Mouse (Mus musculus) c-Kit-positive CD71-negative TER-119-negative erythroid progenitor cells, embryonic 14.5 days (primary cell): ENCODE measurements around the gene Rarb.
"Not testable (repeated sequence)": the region's sequence is repeated elsewhere in the genome, so short reads cannot be mapped to it uniquely, and the experiment has no call there.

Source experiments
- DNase-seq: peaks from one replicate; pipeline ENCODE4 v3.0.0-alpha.2; 2013; ENCODE audit warnings: low read depth

The Rarb gene

DNA sequence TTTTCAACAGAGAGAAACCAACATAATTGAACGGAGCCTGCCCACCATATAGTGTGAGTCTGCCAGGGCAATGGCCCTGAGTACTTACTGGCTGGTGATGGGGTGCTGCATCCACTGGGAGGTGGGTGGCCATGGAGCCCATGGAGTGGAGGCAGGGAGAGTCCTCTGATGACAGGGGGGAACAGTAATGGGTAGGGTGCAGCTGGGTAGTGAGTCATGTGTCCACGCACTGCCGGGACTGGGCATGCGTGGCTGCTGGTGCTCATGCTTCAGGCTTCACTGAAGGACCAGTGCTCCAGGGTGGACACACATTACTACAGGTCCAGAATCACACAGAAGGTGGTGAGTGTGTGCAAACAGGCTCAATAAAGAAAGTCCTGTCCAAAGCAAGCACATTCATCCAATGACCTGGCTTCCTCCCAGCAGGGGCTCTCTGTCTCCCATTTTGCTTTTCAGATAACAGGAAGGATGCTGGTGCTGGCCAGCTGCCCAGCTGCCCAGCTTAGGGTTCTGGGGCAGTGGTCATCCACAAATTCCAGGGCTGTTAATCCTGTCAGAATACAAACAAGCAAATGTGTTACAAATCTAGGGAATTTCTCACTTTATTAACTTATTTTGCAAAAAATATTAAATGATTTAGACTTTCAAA lies at the start of gene Rarb:
Gene Rarb (minus strand): TSS at position 555 of the 649 bp plus-strand sequence.
- no peak for DNase-seq

DNA sequence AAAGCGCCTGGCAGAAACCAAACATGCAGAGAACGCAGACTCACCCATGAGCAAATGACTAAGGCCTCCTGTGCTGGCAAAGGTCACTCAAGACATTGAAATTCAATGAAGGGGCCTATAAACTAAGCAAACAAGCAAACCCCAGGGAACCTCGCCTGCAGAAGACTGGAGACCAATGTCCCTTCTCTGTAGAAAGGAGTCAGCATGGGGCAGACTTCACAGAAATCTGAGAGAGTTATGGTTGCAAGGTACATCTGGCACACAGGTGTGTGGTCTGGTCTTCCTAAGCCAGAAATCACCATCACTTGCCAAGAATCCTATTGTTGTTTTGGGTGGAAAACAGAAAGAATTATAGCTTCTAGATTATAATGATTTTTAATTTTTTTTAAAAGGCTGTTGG lies 23.1 kb upstream of the Rarb start:
- no peak for DNase-seq

DNA sequence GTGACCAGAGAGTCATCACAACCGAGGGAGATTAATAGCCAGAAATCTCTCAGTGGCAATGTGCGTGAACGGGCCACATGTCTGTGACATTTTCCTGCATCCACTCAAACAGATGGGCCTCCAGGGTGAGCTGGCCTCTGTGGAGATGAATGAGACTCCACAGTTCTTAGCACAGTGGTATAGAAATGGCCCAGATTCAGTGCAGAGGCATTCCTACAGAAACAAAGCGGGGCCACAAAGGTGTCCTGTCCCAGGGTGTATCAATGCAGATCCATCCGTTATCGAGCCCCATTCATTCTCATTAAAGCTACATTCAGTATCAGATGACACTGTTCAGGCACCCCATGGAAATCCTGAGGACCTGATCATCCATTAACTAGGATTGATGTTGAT lies 22.6 kb upstream of the Rarb start:
- no peak for DNase-seq

DNA sequence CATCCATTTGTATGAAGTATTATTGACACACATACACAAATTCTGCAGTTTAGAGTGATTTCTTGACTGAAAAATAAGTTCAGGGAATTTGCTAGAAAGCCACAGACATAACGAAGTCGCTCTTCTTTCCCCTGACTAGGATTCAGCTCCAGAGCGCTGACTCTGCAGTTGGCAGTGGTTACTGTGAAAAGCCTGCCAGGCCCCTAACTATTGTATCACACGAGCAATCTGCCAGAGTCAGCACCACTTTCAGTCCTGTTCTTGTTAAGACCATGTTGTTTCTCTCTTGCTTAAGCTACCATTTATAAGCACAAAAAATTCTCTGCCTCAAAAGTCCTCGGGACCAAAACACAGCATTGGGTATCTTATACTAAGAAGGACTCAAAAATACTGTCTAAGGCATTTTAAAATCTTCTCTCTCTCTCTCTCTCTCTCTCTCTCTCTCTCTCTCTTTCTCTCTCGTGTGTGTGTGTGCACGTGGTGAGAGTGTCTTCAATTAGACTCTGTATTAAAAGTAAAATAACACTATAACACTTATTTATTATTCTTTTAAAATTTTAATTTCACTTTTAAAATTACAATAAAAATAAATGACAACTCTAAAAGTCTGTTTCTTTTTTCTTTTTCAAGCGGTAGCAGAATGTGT lies 22.1 kb upstream of the Rarb start:
- no peak for DNase-seq

DNA sequence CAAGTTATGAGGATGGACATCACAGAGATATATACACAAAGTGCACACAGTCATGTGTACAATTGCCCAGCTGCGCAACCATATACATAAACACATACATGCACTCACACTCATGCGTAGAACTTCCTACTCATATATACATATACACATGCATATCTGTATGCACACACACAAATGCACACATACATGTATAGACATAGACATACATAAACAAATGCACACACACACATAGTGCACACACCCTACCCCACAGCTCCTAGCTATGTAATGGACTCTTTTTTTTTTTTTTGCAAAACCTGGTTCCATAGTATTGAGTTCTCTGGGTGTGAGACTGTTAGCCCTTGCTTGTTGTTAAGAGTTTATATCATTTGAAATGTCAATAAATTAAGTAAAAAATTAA lies 21.2 kb upstream of the Rarb start:
- no peak for DNase-seq

DNA sequence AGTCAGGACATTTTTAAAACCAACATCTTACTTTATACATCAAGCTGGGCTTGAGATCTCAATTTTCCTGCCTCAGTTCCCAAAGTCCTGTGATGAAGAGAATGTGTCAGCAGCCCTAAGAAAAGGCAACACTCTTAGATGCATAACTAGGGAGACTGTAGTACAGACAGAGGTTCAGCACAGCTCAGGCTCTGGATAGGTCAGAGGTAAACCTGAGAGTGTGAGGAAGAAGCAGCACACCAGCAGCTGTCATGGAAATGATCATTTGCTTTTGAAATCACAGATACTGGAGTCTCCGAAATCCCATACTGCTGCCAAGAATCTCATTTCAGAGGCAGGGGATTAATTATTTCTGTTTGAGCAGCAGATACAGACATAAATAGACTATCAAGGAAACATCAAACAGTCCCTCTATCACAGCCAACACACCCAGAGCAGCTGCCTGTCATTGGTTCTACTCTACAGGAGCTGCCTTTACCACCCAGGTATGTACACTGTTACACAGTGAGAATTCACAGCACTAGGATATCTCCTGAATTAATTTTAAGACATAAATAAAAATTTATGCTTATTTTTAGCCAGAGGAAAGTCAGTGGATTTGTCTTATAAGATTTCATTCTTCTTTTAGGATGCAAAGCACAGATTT lies 3.7 kb downstream of the Rarb start:
- no peak for DNase-seq

DNA sequence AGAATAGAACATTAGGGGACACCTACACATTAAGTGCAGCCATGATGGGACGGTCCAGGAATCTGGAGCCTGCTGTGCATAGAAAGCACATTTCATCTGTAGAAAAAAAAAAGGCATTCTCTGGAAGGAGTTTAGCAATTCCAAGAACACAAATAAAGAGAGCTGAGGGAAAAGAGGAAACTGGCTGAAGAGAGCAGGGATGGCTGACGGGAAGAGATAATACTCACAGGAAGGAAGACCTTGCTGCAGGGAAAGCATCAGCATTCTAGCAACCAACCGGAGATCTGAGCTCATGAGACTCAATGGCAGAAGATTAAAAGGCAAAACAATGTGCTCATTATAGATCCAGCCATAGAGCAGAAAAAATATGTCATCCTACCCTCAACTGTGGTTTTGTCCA lies 12.8 kb downstream of the Rarb start:
- DNase-seq = no peak

DNA sequence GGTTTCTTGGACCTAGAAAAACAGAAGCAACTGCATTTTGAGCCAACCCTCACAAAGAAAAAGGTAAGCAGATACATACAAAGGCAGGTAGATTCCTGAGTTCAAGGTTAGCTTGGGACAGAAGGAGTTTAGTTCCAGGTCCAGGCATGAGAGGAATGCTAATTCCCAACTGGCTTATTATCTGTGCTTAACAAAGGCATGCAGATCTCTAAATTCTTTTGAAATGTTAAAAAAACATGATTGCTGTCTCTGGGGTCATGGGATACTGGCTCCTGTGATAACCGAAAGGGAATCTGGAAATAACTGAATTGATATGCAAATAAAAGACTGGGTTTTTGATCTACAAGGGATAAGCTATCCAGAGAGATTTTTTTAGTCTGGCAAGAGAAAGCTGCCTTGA lies 28.8 kb downstream of the Rarb start:
- no peak for DNase-seq

DNA sequence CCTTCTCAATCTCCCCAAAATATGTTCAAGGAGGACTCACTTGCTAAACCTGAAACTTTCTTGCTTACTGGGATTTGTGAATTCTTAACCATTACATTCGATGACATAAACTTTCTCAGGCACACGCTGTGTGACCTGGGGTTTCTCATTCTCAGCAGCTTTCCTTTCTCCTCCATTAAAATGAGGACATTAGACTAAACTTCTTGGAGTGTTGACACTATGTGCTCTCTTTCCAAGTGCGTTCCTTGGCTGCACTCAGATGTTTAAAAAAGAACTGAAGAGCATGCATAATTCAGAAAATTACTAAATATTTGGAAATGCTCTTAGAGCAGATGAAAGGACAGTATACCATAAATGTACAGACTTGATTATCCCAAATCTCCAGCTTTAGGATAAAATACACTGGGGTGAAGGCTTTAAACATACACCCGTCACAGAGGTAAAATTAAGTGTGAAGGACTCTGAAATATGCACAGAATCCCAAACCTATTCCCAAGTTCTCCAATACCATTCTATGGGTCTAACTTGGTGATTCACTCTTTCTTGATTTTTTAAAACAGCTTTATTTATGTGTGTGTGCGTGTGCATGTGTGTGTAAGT lies 36.9 kb downstream of the Rarb start:
- no peak for DNase-seq

DNA sequence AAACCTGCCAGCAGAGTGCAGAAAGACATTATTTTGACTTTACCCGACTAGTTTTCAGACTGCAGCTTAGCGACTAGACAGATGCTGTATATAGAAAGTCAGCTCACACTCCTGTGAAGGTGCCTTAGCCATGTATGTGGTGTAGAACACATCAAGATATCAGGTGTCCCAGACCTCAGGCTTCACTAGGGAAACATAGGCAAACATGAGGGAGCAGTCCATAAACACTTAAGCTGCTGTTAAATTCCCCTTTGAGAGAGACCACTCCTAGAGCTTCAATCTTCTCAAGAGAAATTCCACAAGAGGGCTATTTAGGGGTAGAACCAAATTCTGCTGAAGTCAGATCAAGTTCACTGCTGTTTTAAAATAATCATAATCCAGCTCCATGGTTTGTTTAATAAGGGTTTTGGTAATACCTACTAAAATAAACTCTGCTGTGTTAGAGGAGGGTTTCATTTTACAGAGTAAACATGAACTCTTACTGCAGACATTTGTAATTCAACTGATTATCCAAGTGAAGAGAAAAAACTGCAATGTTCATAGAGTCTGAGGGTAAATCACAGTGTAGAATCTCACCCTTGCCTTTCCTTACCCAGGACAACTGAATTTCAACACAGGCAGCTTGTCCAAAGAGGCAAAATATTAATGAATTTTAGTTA lies 42.1 kb downstream of the Rarb start:
- DNase-seq = no peak

DNA sequence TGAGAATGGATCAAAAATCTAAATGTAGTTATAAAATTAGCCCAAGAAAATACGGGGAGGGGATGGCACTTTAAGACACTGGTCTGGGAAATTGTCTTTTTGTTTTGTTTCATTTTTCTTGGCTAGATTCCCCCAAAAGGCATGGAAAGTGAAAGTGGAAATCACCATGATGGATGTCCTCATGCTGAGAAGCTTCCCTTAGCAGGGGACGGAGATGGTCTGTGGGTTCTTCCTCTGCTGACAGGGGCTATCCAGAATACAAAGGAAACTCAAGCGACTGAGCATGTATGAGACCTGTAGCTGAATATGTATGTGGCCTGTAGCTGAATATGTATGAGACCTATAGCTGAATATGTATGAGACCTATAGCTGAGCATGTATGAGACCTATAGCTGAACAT lies 46.0 kb downstream of the Rarb start:
- DNase-seq = no peak

DNA sequence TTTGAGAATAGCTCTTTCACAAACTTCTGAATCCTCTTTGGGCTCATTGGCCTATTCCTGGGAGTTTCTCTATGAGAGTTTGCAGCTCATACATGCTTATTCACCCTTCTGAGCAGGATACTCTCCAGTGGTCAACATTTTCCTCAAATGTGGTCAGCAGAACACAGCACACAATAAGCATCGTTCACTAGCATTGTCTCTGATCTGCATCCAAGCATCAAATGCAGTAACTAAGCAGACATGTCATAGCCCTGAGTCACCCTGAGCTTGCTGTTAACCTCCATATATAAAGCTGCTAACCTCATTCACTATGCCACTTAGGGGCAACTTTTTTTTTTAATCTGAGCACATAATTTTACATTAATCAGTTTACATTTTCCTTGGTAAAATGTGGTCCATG lies 53.1 kb downstream of the Rarb start:
- DNase-seq = no peak

DNA sequence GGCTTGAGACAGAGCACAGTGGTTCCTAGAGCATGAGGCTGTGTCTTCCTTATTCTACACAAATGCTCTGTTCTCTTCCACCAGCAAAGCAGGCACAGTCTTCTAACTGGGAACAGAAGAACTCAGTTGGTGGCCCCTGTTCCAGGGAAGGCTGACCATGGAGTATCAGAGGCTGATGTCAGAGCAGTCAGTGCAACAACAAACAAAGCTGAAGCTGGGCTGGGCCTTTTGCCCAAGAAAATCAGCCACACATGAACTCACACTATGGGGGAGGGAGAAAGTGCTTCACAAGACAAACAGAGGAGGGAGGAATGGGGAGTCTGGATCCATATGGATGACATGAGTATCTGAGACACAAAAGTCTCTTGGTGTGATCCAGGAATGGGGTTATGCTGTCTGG lies 56.2 kb downstream of the Rarb start:
- no peak for DNase-seq

DNA sequence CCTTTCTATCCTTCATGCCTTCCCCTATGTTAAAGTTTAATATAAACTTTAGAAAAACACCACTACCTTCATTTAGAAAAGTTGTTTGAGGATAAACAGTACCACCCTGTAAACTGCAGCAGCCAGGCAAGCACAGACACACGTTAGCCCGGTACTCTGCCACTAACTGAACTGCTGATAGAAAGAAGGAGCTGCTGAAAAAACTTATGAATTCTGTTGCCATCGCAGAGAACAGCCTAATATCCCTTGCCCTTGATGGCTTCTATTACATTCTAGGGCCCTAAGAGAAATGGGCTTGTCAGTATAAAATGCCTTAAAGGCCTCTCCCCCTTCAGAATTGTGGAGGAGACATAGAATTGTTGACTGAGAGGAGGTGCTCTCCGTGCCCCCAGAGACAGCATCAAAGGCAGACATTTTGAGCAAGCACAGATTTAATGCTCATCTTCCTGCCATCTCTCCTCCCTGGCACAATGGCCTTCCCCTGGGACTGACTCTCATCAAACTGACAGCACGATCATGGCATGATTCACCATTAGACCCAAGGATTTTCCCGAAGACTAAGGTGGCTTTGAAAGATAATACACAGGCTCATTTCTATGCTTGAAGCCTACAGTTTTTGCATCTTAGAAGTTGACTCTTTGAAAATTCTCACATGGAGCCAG lies 60.1 kb downstream of the Rarb start:
- DNase-seq = no peak

DNA sequence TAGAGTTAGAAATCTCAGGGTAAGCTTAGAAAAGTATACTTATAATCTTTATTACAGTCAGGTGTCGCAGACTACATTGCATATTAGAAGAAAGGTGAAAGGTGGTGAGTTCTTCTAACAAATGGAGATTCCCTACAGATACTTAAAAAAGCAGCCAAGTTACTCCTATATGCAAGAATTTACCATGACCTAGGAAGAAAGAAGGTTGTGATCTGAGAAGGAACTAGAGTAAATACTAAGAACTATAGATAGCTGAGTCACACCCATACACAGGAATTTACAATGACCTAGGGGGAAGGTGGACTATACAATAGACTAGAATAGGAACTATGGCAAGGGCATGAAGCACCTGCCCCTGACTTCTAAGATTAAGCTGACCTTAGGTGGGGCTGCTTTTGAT lies 63.4 kb downstream of the Rarb start:
- DNase-seq = not testable (repeated sequence)

DNA sequence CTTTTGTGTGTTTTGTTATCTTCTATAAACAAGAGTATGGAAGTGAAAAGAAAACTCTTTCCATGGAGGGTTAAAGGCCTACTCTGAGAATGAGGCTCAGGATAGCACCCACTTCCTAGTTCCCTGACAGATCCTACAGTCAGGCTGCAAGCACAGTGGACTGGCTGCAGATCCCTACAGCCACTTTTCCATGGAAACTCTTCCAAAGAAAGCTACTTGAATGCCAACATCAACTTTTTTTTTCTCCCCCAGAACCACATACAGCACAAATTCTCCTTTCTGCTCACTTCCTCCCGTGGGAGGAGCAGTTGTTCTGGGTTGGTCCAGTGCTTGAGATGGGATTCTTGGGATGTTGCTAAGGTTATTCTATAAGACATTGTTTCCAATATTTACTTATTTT lies 66.3 kb downstream of the Rarb start:
- DNase-seq = no peak

DNA sequence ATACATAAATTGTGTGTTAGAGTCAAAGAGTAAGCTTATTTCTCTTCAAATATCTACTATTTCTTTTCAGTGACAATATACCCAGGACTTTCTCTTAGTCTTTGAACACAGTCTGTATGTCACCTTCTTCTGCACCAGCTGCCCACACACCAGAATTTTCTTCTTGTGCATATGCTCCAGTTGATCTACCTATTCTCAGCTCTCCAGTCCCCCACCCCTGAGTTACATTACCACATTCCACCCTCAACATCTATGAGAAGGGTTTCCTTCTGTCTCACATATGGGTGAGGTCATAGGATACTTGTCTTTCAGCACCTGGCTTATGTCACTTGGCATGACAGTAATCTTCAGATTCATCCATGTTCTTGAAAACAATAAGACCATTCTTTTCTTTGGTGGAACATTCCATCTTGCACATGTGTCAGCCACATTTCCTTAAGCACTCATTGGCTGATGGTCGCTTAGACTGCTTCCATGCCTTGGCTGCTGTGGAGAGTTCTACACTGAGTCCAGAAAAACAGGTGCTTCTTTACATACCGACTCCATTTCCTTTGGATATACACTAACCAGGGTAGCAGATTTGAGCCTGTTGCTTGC lies 71.9 kb downstream of the Rarb start:
- DNase-seq = no peak

DNA sequence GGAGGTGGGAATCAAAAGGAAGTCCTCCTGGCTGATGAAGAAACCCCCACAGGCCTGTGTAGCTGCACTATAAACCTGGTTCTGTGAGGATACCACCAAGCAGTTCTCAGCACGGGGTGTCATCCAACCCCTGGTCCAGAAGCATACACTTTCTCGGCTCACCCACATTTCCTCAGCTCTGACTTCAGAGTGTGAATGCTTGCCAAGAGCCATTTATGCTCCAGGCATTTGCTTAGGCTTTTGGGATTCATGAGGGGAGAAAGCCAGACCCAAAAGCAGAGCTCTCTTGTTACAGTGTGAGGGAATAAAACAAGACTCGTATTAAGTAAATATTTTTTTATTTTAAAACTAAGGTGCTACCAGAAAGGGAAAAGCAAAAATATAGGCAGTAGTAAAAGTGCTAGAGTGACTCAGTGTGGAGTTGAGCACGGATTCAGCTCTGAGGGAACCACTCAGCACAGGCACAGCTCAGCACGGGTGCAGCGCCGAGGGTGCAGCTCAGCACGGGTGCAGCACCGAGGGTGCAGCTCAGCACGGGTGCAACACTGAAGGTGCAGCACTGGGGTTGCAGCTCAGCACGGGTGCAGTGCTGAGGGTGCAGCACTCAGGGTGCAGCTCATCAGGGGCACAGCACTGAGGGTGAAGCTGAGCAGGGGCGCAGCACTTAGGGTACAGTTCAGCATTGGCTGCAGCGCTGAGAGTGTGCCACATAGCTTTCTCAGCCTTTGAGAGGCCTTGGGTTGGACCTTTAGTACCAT lies 77.8 kb downstream of the Rarb start:
- no peak for DNase-seq

DNA sequence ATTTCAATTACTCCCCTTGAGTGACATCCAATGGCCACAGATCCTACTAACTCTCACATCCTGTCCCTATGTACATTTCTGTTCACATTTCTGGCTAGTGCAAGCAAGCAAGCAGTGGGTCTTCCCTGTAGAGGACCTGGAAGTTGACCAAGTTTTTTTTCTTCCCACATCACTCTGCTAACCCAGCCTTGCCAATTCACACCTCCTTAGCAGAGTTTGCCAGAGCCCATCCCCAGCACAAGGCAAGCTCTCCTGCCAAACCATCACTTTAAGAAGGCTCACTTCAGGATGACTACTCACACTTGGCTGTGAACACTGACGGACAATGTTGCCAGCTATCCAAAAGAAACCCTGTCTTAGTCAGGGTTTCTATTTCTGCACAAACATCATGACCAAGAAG lies 80.4 kb downstream of the Rarb start:
- no peak for DNase-seq

DNA sequence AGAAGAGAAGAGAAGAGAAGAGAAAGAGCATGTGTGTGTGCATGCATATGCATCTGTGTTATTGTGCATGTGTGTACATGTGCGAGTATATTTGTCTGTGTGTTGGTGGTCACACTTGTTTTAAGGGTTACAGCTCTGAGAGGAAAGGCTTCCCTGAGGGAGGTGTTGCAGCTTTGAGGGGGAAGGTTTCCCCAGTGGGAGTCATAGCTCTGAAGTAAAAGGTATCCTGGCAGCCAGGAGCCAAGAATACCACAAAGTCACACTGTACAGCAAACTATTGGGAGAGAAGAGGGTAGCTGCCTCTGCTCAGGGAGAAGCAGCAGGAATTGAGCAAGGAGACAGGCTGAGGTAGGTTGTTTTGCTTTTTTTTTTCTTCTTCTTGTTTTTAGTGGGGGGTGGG lies 81.2 kb downstream of the Rarb start:
- DNase-seq = no peak
